Mouse (Mus musculus) liver, embryonic 14.5 days (tissue): ENCODE measurements around the gene Mrpl35. TPM values are rescaled to one million over a fixed set of nuclear protein-coding genes. Genes with fewer than 3 reads are reported as not detected.
"Not testable (repeated sequence)": the region's sequence is repeated elsewhere in the genome, so short reads cannot be mapped to it uniquely, and the experiment has no call there.

Source experiments
- ATAC-seq: fragments of 200-750 bp; cut with Nextera tagmentation; 2 replicates; pipeline ENCODE4 v1.8.0; 2017; ENCODE audit warnings: moderate number of reproducible peaks, mild to moderate bottlenecking, moderate library complexity; ENCODE audit not compliant: insufficient read depth
- DNase-seq, 3 experiments: peaks; one replicate each; pipeline ENCODE4 v3.0.0-alpha.2; 2012 to 2013; ENCODE audit warnings: low read depth in 3 of 3, low spot score in 3 of 3
- H3K27ac ChIP-seq: fragments of 300-500 bp; sonication (generic); 2 replicates; pipeline ENCODE4 v1.5.1; 2014; ENCODE audit warnings: moderate library complexity, mild to moderate bottlenecking, control low read depth, inconsistent platforms
- H3K27me3 ChIP-seq: fragments of 300-500 bp; sonication (generic); 2 replicates; pipeline ENCODE4 v1.6.1; 2014; ENCODE audit warnings: mild to moderate bottlenecking, low read length, moderate library complexity; ENCODE audit not compliant: control insufficient read depth, insufficient read depth
- H3K36me3 ChIP-seq: fragments of 300-500 bp; sonication (generic); replicated peaks from 2 replicates; pipeline ENCODE4 v1.6.1; 2014; ENCODE audit warnings: low read depth; ENCODE audit not compliant: control insufficient read depth, insufficient read depth
- H3K4me1 ChIP-seq, 2 experiments: fragments of 200-500 bp in 1 of 2; fragments of 300-500 bp in 1 of 2; sonication (generic) in 1 of 2; replicated peaks; 2 replicates each; pipeline ENCODE4 v1.6.1; 2012 to 2014; ENCODE audit warnings: antibody characterized with exemption in 1 of 2, inconsistent platforms in 1 of 2, low read length in 1 of 2; ENCODE audit not compliant: control insufficient read depth in 2 of 2, insufficient read depth in 2 of 2
- H3K4me2 ChIP-seq: fragments of 300-500 bp; sonication (generic); 2 replicates; pipeline ENCODE4 v1.6.1; 2014; ENCODE audit warnings: low read depth, mild to moderate bottlenecking, control low read depth, moderate library complexity
- H3K4me3 ChIP-seq, 2 experiments: fragments of 200-500 bp in 1 of 2; fragments of 300-500 bp in 1 of 2; sonication (generic) in 1 of 2; 2 replicates each; pipeline ENCODE4 v1.5.1; 2012 to 2014; ENCODE audit warnings: low read depth in 2 of 2, low read length in 2 of 2, mild to moderate bottlenecking in 2 of 2, control low read depth in 1 of 2, inconsistent platforms in 1 of 2, moderate library complexity in 1 of 2; ENCODE audit not compliant: insufficient read depth in 1 of 2
- H3K9ac ChIP-seq: fragments of 300-500 bp; sonication (generic); replicated peaks from 2 replicates; pipeline ENCODE4 v1.6.1; 2014; ENCODE audit warnings: mild to moderate bottlenecking, control low read depth, moderate library complexity
- H3K9me3 ChIP-seq: fragments of 300-500 bp; sonication (generic); 2 replicates; pipeline ENCODE4 v1.6.1; 2016; ENCODE audit warnings: low read length, mixed read lengths; ENCODE audit not compliant: control insufficient read depth
- CTCF ChIP-seq: IDR thresholded peaks from 2 replicates; pipeline ENCODE4 v1.5.1; 2016; ENCODE audit warnings: antibody characterized with exemption, low read depth, control low read depth
- EP300 ChIP-seq: IDR thresholded peaks from 2 replicates; pipeline ENCODE4 v1.6.1; 2016; ENCODE audit warnings: antibody characterized with exemption, low read depth
- WGBS: fragments of 180-500 bp; shearing (Covaris S2); extraction: QIAGEN DNeasy Blood & Tissue Kit; methylation state at CpG from one replicate; pipeline ENCODE4 v1.1.7; 2014; ENCODE audit not compliant: insufficient replicate concordance; 5-methylcytosine and 5-hydroxymethylcytosine counted together
- polyA plus RNA-seq, 2 experiments: library from polyadenylated mRNA; depleted of rRNA in 1 of 2; stranded (reverse) in 1 of 2; unstranded in 1 of 2; fragments of >200 nt; fragmentation: Nextera tagmentation in 1 of 2; extraction: Ambion mirVana in 1 of 2; gene quantifications; 2 replicates each; pipeline versions ENCODE4 v1.2.1 to v1.2.3; 2012 to 2014

Mrpl35 gene
- polyA plus RNA-seq (2012; rRNA removed) (6.0 and 11.6 TPM in 2 replicates), polyA plus RNA-seq (2014; fragmentation: Nextera tagmentation; extraction: Ambion mirVana) (70.5 and 71.5 TPM in 2 replicates)

DNA sequence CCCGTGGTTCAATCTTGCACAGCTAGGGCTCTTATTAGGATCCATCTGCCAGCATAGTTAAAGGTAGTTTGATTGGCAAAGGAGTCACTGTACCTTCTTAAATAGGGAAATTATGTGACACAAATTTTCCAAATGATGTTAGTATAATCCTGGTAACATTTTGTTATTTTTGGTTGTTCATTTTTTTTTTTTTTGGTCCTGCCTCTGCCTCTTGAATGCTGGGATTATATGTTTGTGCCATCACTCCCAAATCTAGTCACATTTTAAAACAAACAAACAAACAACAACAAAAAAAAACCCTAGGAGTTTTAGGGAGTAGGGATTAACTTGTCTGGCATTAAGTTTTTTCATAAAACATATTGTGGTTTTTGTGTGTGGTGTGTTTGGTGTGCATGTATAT lies at the start of gene Mrpl35:
Gene Mrpl35, minus strand, starts transcription at position 101 of the 400 bp plus-strand sequence.
- no peaks in the 10 kb centered on the region for H3K27me3 ChIP-seq
- no peak within 1 kb of the TSS for H3K4me2 ChIP-seq
- no peak within 1 kb of the TSS for H3K27ac ChIP-seq
- no peak within 1 kb of the TSS for H3K4me3 ChIP-seq
- H3K36me3 ChIP-seq, result no peaks in the 10 kb centered on the region
- peaks cover 10 to 13% of the 10 kb centered on the region in 2 experiments for H3K4me1 ChIP-seq
- DNase-seq (no peak), ATAC-seq (no peak)
- no peak within 1 kb of the TSS for H3K9ac ChIP-seq
- no peak for TF ChIP-seq EP300
- no peak for TF ChIP-seq CTCF
- no peaks in the 10 kb centered on the region for H3K9me3 ChIP-seq
- 25% methylated on average over 1 of the region's 1 CpGs for WGBS

DNA sequence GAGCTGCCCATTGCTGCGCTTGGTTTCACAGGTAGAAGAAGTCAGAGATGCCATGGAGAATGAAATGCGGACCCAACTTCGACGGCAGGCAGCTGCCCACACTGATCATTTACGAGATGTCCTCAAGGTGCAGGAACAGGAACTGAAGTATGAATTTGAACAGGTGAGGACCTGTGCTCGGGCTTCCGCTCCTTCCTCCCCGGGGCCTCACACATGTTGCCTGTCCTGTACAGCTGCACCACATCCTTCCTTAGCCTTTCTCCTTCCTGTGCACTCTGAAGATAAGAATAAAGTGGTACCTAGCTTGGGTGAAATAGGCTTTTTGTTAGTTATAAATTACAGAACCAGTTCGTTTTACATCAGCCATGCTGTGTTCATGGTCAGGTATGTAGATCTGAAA lies 44.6 kb upstream of the Mrpl35 start:
- ATAC-seq (no peak), DNase-seq (no peak)
- Histone ChIP-seq H3K4me2 (no peak overlapping the region), H3K27me3 (no peaks in the 10 kb centered on the region), H3K9ac (no peak overlapping the region), H3K9me3 (no peaks in the 10 kb centered on the region), H3K4me3 (no peak overlapping the region), H3K27ac (no peak overlapping the region), H3K36me3 (peaks cover 53% of the 10 kb centered on the region), H3K4me1 (no peaks in the 10 kb centered on the region)
- 65% methylated on average over 9 of the region's 9 CpGs for WGBS
- TF ChIP-seq CTCF, result no peak
- TF ChIP-seq EP300, result no peak

DNA sequence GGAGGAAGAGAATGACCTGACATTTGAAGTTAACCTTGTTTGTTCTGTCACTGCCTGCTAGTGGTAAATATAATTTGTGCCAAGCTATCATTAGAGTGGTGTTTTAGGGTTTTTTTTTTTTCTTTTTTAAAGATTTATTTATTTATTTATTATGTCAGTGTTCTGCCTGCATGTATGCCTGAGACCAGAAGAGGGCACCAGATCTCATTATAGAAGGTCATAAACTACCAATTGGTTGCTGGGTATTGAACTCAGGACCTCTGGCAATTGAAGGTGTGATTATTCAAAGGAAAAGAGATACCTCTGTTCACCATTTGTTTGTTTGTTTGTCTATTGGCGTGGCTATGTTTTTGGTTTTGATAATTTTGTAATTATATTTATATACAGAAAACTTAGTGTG lies 42.0 kb upstream of the Mrpl35 start:
- no peak for DNase-seq
- Histone ChIP-seq H3K27me3 (no peaks in the 10 kb centered on the region), H3K36me3 (peaks cover 49% of the 10 kb centered on the region), H3K9me3 (no peaks in the 10 kb centered on the region), H3K4me2 (no peak overlapping the region), H3K4me3 (no peak overlapping the region), H3K4me1 (no peaks in the 10 kb centered on the region), H3K27ac (no peak overlapping the region), H3K9ac (no peak overlapping the region)
- WGBS, result 67% methylated on average over 1 of the region's 1 CpGs
- no peak for TF ChIP-seq EP300
- peak; percentile 20; the same call in 1 of the 2 replicates for TF ChIP-seq CTCF
- ATAC-seq, result no peak

DNA sequence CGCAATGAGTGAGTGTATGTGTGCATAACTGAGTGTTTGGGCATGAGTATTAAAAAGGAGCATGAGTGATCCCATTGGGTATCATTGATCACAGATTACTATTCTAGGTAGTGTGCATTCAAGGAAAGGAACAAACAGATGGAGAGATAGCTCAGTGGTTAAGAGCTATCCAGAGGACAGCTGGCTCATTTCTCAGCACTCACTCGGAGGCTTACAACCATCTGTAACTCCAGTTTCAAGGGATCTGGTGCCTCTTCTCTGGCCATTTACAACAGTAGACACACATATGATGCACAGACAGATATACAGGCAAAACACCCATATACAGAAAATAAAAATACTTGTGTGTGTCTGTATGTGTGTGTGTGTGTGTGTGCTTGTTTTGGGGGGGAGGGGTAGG lies 41.0 kb upstream of the Mrpl35 start:
- no peak overlapping the region for H3K4me2 ChIP-seq
- H3K9ac ChIP-seq, result no peak overlapping the region
- no peak for ATAC-seq
- no peak for TF ChIP-seq EP300
- TF ChIP-seq CTCF, result no peak
- 80% methylated on average over 2 of the region's 2 CpGs for WGBS
- H3K9me3 ChIP-seq, result no peaks in the 10 kb centered on the region
- no peaks in the 10 kb centered on the region for H3K4me1 ChIP-seq
- DNase-seq, result no peak
- peaks cover 55% of the 10 kb centered on the region for H3K36me3 ChIP-seq
- H3K27me3 ChIP-seq, result no peaks in the 10 kb centered on the region
- H3K27ac ChIP-seq, result no peak overlapping the region
- H3K4me3 ChIP-seq, result no peak overlapping the region

DNA sequence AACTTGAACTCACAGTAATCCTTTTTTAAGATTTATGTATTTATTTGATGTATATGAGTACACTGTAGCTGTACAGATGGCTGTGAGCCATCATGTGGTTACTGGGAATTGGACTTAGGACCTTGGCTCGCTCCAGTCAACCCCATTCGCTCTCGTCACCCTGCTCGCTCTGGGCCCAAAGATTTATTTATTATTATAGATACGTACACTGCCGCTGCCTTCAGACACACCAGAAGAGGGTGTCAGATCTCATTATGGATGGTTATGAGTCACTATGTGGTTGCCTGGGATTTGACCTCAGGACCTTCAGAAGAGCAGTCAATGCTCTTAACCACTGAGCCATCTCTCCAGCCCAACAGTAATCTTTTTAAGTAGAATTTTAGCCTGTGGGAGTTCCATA lies 20.1 kb upstream of the Mrpl35 start:
- not testable (repeated sequence) for ATAC-seq, H3K4me1 ChIP-seq, H3K27ac ChIP-seq, H3K9me3 ChIP-seq, H3K9ac ChIP-seq, H3K4me3 ChIP-seq, H3K4me2 ChIP-seq, DNase-seq, H3K27me3 ChIP-seq
- H3K36me3 ChIP-seq, result peaks cover 23% of the 10 kb centered on the region
- 91% methylated on average over 6 of the region's 6 CpGs for WGBS
